Mouse (Mus musculus): Measurements from ENCODE around the gene Gm43191. TPM values are rescaled to one million over a fixed set of nuclear protein-coding genes. Genes with fewer than 3 reads are reported as not detected.

Gm43191 gene
- polyA plus RNA-seq, 1 experiment from 2014 or later = not detected

DNA sequence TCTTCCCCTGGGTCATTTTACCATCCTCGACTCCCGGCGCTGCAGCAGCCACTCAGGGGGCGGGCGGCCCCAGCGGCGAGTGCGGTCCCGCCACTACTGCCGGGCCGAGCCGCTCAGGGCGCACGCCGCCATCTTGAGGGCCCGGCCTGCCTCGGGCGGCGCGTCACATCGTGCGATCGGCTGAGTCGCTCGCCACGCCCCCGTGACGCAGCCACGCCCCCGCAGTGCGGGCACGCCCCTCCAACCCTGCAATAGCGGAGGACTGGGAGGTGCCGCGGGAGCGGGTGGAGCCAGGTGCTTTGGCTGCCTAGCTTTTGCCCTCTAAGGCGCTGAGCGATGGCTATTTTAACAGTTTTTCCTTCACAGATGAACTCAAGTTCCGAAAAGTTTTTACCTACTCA lies 18.6 kb downstream of the Gm43191 start, which contains the start of gene Mfsd14a:
Gene Mfsd14a, minus strand, starts transcription at position 215 of the 401 bp plus-strand sequence.
- ATAC-seq (replicated peaks; ENCODE audit: low FRiP score, low read depth) = peak; percentile 99
- DNase-seq (ENCODE audit: low spot score) = peak; percentile 95

DNA sequence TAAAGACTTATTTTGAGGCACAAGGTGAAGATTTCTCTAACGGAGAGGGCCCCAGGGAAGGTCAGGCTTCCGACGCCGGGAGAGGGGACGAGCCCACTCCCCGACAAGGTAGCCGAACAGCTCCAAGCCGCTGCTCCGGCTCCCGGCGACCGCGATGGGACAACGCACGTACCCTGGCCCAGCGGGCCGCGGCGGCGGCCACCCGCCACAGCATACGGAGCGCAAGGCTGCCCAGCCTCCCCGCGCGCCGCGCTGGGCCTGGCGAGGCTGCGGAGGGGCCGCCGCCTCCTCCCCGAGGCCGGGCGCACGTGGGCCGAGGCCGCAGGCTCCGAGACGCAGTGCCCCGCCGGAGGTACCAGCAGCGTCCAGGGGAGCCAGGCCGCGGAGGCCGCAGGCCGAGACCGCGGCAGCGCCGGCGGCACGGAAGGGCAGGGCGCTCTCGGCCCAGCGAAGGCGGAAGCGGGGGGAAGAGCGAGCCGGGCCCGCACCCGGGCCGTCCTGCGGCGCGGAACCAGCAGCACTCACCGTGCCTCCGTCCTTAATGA lies 19.1 kb downstream of the Gm43191 start:
- WGBS = under 1% methylated on average over 64 of the region's 68 CpGs
- Histone ChIP-seq H3K4me2 (ENCODE audit: low read length) (peak overlapping the region; percentile 72), H3K27ac (peak overlapping the region; percentile 96), H3K4me1 (replicated peaks; ENCODE audit: insufficient read depth, low read length) (no peaks in the 10 kb centered on the region; the same call in none of the 2 replicates), H3K27me3 (ENCODE audit: insufficient read depth, low read length) (no peaks in the 10 kb centered on the region), H3K9ac (ENCODE audit: low read depth, low read length) (peak overlapping the region; percentile 99), H3K4me3 (replicated peaks; ENCODE audit: low read depth, low read length) (peak overlapping the region; percentile 98), H3K9me3 (replicated peaks; ENCODE audit: low read length) (no peaks in the 10 kb centered on the region), H3K36me3 (ENCODE audit: insufficient read depth, low read length) (no peaks in the 10 kb centered on the region)
- no peak for DNase-seq (ENCODE audit: low spot score)
- no peak for TF ChIP-seq CTCF (IDR thresholded peaks at IDR 0.05; ENCODE audit: low read depth)
- ATAC-seq (replicated peaks; ENCODE audit: low FRiP score, low read depth) = peak; percentile 82

More for the DNA sequence above, 18.6 kb downstream of the Gm43191 start, which contains the start of gene Mfsd14a:
- Histone ChIP-seq H3K27me3 (ENCODE audit: insufficient read depth, low read length) (no peaks in the 10 kb centered on the region), H3K4me3 (replicated peaks; ENCODE audit: low read depth, low read length) (peak within 1 kb of the TSS; percentile 98), H3K36me3 (ENCODE audit: insufficient read depth, low read length) (no peaks in the 10 kb centered on the region), H3K4me2 (ENCODE audit: low read length) (peak within 1 kb of the TSS; percentile 72), H3K27ac (peak within 1 kb of the TSS; percentile 96), H3K9me3 (replicated peaks; ENCODE audit: low read length) (no peaks in the 10 kb centered on the region), H3K9ac (ENCODE audit: low read depth, low read length) (peak within 1 kb of the TSS; percentile 99), H3K4me1 (replicated peaks; ENCODE audit: insufficient read depth, low read length) (no peaks in the 10 kb centered on the region; the same call in none of the 2 replicates)
- WGBS = under 1% methylated on average over 39 of the region's 39 CpGs
- TF ChIP-seq CTCF (IDR thresholded peaks at IDR 0.05; ENCODE audit: low read depth) = no peak

DNA sequence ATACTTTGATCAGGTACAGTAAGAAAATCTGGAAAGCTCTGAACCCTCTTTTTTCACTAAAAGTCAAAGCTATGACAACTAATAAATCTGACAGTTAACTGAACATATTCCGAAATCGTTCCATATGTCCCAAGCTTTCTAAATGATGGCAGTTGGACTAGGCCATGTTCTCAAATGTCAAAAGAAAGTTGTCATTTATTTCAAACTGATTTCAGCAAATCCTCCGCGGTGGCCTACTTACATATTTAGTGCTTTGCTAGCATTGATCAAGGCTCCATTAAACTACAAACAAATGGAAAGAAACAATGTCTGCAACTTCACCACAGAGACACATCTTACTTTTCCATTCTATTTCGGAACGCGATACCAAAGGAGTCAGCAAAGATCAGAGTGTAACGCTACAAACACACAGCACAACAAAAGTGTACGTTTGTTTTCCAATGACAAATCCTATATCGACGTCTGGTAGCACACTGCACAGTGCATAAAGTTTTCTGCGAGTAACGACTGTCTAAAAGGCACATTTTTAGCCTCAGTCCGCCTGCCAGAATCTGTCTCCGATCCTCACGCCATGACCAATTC lies 19.7 kb downstream of the Gm43191 start:
- Histone ChIP-seq H3K36me3 (ENCODE audit: insufficient read depth, low read length) (no peaks in the 10 kb centered on the region), H3K4me2 (ENCODE audit: low read length) (peak overlapping the region; percentile 72), H3K27me3 (ENCODE audit: insufficient read depth, low read length) (no peaks in the 10 kb centered on the region), H3K9me3 (replicated peaks; ENCODE audit: low read length) (no peaks in the 10 kb centered on the region), H3K27ac (peak overlapping the region; percentile 96), H3K4me3 (replicated peaks; ENCODE audit: low read depth, low read length) (peak overlapping the region; percentile 98), H3K9ac (ENCODE audit: low read depth, low read length) (peak overlapping the region; percentile 99), H3K4me1 (replicated peaks; ENCODE audit: insufficient read depth, low read length) (no peaks in the 10 kb centered on the region; the same call in none of the 2 replicates)
- ATAC-seq (replicated peaks; ENCODE audit: low FRiP score, low read depth) = no peak
- 3% methylated on average over 16 of the region's 16 CpGs for WGBS
- TF ChIP-seq CTCF (IDR thresholded peaks at IDR 0.05; ENCODE audit: low read depth) = no peak
- DNase-seq (ENCODE audit: low spot score) = peak; percentile 37

DNA sequence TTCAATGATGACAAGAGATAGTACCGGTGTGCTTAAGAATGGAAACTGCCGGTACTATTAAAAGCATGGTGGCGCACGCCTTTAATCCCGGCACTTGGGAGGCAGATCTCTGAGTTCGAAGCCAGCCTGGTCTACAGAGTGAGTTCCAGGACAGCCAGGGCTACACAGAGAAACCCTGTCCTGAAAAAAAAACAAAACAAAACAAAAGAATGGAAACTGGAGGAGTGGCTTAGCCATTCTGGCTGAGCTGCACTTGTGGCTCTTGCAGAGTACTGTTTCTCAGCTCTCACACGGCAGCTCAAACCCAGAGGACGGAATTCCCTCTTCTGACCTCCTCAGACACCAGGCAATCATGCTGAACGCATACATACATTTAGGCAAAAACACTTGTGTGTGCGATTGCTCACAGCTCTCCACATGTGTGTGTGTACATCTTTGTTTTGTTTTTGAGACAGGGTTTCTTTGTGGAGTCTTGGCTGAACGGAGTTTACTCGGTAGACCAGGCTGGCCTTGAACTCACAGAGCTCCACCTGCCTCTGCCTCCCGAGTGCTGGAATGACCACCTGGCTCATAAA lies 21.1 kb downstream of the Gm43191 start:
- no peak overlapping the region for H3K9ac ChIP-seq (ENCODE audit: low read depth, low read length)
- H3K27me3 ChIP-seq (ENCODE audit: insufficient read depth, low read length) = no peaks in the 10 kb centered on the region
- H3K27ac ChIP-seq = no peak overlapping the region
- no peak for TF ChIP-seq CTCF (IDR thresholded peaks at IDR 0.05; ENCODE audit: low read depth)
- H3K9me3 ChIP-seq (replicated peaks; ENCODE audit: low read length) = no peaks in the 10 kb centered on the region
- H3K4me1 ChIP-seq (replicated peaks; ENCODE audit: insufficient read depth, low read length) = no peaks in the 10 kb centered on the region; the same call in none of the 2 replicates
- ATAC-seq (replicated peaks; ENCODE audit: low FRiP score, low read depth) = no peak
- no peak for DNase-seq (ENCODE audit: low spot score)
- WGBS = 78% methylated on average over 13 of the region's 13 CpGs
- H3K36me3 ChIP-seq (ENCODE audit: insufficient read depth, low read length) = no peaks in the 10 kb centered on the region
- no peak overlapping the region for H3K4me2 ChIP-seq (ENCODE audit: low read length)
- H3K4me3 ChIP-seq (replicated peaks; ENCODE audit: low read depth, low read length) = no peak overlapping the region

DNA sequence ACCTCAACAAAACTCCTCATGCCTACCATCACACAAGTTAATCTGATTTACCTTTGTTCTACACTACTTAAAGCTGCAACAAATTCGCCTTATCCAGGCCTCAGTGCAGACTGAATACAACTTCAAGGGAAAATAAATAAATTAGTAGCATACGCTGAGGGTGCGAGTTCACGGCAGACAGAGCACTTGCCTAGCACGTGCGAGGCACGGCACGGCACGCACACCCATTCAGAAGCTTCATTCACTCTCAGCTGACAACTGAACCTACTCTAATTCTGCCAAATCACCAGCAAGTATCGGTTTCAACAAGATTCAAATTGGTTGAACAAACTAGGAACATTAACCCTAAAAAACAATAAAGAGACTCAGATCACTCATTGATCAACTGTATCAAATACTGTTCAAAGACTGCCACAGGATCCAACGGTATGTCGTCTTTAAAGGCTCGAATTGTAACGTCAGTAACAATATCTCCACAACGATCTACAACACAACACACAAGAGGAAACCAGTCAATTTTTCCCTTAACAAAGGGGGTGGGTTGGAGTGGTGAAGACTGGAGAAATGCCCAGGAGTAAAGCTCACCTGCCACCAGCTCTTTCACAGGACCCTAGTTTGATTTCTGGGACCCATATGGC lies 22.0 kb downstream of the Gm43191 start:
- Histone ChIP-seq H3K9me3 (replicated peaks; ENCODE audit: low read length) (no peaks in the 10 kb centered on the region), H3K4me2 (ENCODE audit: low read length) (no peak overlapping the region), H3K27ac (no peak overlapping the region), H3K9ac (ENCODE audit: low read depth, low read length) (no peak overlapping the region), H3K4me1 (replicated peaks; ENCODE audit: insufficient read depth, low read length) (no peaks in the 10 kb centered on the region; the same call in none of the 2 replicates), H3K27me3 (ENCODE audit: insufficient read depth, low read length) (no peaks in the 10 kb centered on the region), H3K4me3 (replicated peaks; ENCODE audit: low read depth, low read length) (no peak overlapping the region), H3K36me3 (ENCODE audit: insufficient read depth, low read length) (no peaks in the 10 kb centered on the region)
- WGBS = 66% methylated on average over 15 of the region's 15 CpGs
- ATAC-seq (replicated peaks; ENCODE audit: low FRiP score, low read depth) (no peak), DNase-seq (ENCODE audit: low spot score) (no peak)
- TF ChIP-seq CTCF (IDR thresholded peaks at IDR 0.05; ENCODE audit: low read depth) = no peak
